Mouse (Mus musculus): ENCODE measurements around the gene Fezf2.

Fezf2 gene

DNA sequence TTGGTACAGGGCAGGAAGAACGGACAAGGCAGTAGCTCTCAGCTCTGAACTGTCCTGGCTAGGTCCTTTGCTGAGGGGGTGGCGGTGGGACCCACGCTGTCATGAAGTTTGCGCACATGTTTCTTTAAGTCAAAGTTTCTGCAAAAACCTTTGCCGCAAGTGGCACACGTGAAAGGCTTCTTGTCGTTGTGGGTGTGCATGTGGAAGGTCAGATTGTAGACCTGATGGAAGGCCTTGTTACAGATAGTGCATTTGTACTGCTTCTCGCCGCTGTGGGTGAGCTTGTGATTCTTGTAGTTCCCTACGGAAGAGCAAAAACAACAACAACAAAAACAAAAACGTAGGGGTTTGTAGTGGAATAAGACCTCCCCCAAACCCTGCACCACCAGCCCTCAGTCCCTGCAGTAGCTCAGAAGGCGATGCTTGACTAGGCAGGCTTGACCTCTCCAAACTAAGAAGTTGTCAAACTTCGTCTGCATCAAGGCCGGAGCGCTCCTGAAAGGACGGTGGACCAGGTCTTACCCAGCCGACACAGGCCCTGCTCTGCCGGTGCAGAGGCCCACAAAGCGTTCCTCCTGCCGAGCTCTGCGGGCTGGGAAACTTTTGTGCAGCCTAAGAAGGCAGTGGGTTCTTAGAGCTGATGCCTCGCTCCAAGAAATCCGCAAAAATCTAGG, 5.4 kb downstream of the Fezf2 start:
- DNase-seq: no peak

DNA sequence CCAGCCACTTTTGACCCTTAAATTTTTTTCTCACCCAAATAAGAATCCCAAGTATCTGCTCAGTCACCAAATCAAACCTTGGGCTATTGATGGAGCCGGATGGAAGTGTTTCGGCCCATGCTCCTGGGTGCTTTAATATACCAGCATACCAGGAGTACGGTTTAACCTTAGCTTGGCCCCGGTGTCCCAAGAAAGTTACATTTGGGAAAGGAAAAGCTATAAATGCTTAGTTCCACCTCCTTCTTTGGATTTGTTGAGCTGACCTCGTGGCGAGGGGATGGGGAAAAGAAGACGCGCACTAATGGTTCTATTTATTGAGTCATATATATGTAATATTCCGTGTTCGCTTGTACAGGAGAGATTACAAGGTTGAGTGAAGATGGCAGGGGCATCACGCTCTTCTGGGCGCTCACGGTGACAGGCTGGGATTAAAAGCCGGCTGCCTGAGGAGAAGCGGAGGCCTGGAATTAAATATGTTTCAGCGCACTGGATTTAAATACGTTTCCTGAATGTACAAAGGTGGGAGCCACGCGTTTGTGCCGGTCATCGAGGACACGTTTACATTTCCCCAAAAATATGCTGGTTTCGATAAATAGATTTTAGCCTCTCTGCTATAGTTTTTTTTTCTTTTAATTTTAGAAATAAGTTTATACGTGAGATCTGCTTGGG, 6.1 kb downstream of the Fezf2 start:
- DNase-seq: no peak

DNA sequence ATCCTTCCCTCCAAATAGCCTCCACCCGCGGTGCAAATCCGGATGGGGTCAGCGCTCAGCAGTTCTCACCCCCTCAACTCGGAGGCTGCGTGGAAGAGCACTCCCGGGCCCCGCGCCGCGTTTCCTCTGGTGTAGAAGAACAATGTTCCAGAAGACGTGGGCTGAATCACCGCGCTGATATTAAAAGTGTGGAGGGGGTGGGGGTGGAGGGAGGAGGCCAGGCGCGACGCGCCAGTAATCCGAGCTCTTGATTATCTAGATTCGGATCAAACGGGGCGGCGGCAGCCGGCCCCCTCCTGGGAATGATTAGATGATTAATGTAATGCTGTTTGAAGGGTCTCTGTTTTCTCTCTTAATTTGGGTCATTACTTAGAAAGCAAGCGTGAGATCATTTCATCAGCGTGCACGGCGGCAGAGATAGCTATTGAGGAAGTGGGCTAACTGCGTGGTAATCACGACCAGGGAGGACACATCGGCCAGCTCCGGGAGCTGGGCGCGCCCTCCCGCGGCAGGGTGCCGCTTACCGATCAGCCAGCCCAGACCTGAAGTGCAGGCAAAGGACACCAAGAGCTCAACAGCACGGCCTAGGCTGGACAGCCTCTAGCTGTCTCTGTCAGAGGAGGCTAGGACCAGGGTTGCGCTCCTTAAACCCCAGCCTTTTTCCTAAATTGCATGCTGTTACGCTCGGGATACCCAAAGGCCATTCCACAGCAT, 6.8 kb downstream of the Fezf2 start:
- DNase-seq: no peak

DNA sequence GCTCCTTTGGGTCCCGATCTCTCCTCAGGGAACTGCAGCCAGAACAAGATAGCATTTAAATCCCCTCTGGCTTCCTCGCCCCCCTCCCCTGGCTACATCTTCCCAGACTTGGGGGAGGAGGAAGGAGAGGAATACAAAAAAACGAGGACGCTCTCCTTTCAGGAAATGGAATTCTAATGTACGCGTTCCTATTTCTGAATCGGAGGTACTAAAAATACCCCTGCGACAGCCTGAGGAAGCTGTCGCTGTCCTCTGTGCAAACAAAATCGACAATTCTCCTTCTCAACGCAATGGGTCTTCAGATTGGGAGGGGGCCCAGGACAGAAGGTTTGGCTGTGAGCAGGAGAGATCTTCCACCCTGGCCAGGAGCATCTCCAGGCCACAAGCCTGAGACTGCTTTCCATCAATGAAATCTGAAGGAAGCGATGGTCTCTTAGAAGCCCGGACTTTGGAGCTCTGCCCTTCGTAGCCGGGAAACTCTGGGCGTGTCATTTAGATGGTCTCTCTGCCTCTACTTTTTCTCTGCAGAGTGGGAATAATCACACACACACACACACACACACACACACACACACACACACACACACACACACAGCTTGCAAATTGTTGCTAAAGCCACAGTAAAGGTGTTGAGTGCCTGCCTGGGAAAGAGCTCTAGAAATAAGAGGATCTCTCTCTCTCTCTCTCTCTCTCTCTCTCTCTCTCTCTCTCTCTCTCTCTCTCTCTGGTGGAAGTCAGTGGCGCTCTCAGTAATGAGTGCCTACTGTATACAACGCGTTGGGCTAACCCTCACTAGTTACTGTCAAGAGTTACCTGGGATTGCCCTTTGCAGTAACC, 7.5 kb downstream of the Fezf2 start:
- no peak for DNase-seq

DNA sequence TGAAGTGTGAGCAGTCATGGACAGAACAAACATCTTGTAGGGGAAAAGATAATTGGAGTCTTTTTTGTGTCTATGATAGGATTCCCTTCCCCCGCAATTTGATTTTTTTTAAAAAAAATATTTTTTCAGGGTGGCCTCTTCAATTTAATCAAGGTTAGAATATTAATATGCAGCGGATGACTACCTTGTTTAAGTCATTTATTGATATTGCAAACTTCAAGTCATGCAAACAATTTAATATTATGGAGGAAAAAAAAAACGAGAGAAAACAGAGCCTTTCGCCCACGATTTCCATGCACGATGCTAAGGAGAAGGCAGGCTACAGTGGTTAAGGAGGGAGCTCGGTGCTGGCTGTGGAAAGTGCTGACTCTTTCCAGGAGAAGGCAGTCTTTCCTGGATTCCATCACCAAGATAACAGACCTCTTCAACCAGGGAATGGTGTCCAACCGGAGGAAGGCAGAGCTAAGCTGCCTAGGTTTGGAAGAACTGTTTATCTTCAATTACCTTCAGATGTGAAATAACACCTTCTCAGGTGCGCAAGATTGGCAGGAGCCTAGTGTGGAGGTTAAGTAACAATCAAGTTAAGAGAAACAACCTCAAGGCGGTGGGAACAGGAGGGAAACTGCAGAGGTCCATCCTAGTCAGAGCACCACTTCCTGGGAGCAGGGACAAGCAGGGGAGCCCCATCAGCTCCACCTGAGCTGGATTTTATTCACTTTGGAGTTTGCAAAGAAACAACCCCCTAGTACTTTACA, 9.0 kb downstream of the Fezf2 start:
- DNase-seq: no peak

DNA sequence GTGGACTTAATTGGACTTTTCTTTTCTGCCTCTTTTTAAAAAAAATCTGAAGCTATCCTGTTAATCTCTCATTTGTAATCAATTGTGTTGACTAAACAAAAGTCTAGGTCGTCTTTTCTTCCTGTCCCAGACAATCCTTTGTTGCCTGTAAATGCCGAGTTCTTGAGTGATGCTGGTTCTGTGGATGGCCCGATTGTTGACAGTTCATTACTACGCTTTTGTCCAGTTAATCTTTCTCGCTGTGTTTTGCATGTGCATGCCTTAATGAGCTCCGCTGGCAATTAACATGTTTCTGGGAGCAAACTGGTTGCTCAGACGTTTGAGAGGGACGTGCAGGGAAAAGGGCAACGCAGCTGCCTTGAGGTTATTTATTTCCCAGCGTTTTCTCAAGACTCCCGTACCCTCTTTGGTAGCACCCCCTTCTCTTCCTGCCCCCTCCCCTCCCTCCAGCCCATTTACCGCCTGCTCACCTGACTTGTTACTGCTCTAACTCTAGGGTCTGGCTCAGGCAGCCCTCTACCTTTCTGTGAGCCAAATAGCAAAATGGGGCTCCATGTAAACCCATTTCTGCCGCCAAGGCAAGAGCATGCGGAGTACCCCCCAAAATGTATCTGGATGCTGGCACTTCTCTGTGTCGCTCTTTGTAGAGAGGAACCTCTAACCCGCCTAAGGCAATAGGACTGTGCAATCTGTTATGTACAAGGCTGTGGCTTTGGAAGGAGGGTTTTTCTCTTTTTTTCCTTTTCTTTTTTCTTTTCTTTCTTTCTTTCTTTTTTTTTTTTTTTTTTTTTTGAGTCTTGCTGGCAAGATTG, 9.8 kb downstream of the Fezf2 start:
- no peak for DNase-seq

DNA sequence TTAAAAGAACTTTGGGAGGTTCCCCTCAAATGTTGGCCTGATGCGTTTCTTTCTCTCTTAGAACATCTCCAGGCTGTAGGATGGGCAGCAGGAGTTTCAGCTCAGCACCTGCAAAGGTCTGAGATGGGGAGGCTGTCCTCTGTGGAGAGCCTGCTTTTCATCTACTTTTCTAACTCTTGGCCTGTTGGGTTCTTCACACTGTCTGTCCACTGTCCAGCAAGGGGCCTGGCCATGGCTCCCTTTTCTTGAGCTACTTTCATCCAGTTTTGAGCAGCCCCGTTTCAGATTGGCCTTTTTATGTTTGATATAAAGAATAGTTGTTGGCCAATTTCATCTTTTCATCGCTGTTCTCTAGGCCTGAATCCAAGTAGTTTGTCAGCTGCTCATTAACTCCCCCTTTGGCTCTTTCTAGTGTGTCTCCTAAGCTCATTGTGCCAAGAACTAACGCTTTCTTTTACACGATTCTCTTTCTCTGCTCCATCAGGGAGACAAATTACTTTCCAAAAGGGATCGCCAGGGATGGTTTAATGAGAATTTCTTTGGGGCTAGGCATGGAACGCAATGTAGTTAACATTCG, 10.5 kb downstream of the Fezf2 start:
- DNase-seq: no peak

DNA sequence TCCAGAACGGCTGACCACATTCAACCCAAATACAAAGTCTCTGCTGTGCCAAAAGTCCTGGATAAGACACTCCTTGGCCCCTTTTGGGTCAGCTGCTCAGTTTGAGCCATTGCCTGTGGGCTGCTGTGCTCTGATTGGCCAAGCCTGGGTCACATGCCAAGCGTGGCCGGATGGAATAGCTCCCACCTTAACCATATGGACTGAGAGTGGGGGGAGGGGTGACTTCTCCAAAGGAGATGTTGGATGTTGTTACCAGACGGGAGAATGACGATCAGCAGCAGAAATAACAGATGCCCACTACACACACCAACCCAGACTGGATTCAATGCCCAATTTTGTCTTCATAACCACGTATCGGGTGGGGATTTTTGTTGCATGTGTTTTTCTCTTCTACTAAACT, 13.1 kb downstream of the Fezf2 start:
- DNase-seq: no peak

DNA sequence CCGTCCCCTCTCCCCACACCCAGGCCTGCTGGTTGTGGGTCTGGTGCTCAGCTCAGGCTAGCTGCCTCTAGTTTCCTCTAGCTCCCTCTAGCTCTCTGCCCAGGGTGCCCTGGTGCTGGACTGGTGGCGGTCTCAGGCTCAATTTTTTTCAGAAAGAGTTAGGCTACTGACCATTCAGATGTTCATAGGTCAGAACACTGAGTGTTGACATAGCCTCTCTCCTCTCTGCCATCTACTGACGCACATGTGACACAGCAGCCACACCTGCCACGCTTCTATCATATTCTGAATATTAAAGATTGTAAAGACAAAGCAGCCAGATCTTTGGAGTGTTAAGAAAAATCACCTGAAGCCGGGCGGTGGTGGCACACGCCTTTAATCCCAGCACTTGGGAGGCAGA, 14.4 kb downstream of the Fezf2 start:
- DNase-seq: no peak

DNA sequence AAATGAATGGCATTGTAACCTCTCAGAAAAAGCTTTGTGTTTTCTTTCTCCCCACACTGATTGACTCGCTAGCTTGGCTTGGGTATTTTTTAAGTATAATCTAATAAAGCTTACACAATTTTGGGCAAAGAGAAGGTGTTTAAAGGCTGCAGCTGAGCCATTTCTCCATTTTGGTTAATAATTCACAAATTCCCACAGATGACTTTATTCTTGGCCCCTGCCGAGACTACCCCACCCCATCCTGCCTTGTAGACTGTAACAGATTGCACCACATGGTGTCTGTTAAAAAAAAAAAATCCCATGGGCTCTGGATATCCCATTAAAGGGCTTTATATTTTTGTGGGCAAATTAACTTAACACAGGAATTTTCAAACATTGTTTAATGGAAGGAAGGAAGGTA, 44.9 kb downstream of the Fezf2 start:
- DNase-seq: no peak

DNA sequence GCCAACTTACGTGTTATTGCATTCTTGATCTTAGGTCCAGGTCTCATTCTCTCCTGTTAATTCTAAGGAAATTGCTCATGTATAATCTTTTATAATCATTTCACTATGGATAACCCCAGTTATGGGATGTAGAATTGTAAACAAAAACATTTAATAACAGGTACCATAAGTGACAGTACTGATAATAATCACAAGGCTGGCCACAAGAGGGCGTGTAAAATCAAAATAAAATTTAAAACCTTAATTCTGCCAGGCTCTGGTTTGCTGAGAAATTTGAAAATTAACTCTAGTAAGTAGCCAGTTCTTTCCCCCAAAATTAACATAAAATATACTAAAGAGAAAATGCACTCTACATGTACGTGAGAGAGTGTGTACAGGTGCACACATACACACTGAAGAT, 47.3 kb downstream of the Fezf2 start:
- DNase-seq: no peak

DNA sequence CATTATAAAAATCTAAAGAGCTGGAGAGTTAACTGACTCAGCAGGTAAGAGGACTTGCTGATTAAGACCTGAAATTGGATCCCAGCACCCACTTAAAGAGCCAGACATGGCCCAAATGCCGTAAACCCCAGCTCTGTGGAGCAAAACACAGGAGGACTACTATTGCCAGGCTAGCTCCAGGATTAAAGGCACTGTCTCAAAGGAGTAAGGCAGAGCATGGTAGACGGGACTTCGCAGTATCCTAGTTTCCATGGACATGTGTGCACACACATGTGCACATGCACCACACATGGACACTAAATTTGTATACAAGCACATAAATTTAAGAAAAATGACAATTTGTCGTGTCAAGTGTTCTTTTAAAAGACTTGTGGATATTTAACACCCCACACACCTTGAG, 47.7 kb downstream of the Fezf2 start:
- DNase-seq: no peak

DNA sequence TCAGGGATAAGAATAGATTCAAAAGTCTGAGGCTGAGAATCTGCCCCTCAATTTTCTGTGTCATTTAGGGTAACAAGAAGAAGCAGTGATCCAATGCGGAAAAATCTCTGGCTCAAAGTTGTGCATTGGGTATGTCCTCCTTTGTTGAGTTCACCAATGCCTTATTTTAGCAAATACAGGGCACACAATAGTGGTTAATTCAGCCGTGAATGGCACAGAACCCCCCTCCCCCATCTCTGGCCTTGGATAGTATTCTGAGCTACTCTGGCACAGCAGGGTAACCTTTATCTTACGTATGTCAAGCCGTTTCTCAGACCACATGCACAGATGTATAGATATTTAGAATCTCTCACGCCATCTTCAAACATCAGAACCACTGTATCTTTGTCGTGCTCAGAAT, 48.3 kb downstream of the Fezf2 start:
- no peak for DNase-seq

DNA sequence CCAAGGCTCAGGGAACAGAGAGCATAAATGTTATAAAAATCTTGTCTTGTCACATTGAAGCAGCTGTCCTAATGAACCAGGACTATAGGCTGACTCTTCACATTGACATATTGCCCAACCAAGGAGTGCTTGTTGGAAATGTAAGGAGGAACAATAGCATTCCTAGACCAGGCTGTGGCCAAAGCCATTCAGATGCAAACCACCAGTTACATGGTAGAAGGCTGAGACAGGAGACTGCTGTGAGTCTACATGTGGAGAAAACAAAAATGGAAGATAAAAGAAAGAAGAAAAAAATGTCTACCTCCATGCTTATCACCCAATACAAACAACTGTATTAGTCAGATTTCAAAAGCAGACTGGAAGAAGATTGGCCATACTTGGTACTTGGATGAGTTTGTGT, 48.8 kb downstream of the Fezf2 start:
- no peak for DNase-seq

DNA sequence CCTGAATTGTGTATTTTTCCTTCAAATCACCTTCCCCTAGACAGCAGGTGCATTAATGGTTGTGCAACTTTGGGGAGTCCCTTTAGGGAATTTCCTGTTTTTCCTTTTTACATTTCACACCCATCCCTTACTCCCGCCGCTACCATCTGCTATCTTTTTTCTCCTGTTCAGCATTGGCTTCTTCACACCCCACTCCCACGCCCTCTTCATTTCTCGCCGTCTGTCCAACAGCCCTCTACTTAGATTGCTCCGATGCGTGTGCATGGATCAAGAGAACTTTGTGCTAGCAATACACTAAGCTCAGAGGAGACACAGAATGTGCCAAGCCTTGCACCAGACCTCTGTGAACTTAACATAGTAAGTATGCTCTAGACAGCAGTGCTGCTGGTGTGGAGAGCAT, 51.6 kb downstream of the Fezf2 start:
- DNase-seq: no peak

Data from lung, adult 18-20 months (tissue).